Mouse (Mus musculus) v-Abl transformed pro-B cells (cell line): ENCODE data around the gene Ctsh.
"Not testable (repeated sequence)": the region's sequence is repeated elsewhere in the genome, so short reads cannot be mapped to it uniquely, and the experiment has no call there.

Source experiments
- in situ Hi-C, 2 experiments: fragments of 400-800 bp; cut with MboI; formaldehyde crosslinking; loops; one replicate each; pipeline ENCODE4 v1.15.1; 2025; ENCODE audit not compliant: unreplicated experiment in 2 of 2

The Ctsh gene

DNA sequence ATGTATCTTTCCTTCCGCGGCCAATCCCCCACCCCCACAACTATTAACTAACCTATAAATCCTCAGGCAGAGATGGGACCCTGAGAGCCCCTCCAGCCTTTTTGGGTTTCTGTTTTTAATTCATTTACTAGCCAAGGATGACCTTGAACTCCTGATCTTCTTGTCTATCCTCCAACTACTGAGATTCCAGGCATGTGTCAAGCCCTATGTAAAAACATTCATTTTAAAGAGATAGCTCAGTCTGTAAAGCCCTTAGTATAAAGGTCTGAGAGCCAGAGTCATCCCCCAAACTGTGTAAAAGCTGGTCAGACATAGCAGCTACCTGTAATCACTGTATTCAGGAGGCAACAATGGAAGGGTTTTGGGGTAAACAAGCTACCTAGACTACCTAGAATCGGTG is 2.0 kb downstream of the Ctsh start:
- in situ Hi-C loops, result loop anchor here in 1 of 2 experiments (25.0 kb wide), 1 partner anchor 844 kb away; the partner anchor contains the start of gene Mthfs

DNA sequence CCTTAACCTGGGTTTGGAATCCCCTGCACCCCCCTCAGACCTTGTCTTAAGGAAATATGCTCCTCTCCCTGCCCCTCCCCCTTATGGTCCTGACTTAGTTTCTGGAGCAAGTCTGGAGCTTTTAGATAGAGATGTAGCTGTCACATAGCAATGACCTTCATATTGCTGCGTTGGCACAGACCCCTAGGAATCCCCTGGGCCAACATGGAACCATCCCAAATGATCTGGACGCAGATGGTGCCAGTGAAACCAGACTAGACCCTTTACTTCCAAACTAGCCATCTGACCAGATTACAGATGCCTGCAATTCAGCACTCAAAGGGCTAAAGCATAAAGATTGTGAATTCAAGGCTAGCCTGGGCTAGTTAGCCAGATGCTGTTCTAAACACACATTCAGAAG is 2.8 kb downstream of the Ctsh start:
- in situ Hi-C loops, result loop anchor here in 1 of 2 experiments (25.0 kb wide), 1 partner anchor 844 kb away; the partner anchor contains the start of gene Mthfs

DNA sequence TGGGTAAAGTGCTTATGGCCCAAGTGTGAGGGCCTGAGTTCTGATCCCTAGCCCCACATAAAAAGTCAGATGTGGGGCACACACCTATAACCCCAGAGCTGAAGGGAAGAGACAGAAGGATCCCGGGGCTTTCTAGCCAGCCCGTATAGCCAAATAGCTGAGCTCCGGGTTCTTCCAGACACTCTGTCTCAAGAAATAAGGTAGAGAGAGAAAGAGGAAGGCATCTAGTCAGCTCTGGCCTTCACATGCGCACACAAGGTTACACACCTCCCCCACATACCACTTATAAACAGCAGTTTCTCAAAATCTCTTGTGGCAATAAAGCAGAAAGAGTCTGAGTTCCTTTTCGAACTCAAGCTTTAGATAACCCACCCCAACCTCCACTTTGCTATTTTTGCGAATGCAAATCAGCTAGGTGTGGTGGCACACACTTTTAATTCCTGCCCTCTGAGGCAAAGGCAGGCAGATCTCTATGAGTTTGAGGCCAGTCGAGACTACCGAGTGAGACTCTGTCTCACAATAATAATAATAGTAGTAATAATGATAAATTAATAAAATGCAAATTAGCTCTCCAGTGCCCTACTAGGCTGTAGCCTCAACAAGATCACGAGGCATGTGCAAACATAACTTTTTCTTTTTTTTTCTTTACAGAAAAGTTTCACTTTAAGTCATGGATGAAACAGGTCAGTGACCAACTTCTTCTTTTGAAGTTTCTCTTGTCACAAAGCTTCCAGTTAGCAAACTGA is 6.0 kb downstream of the Ctsh start:
- in situ Hi-C loops, result loop anchor here in 1 of 2 experiments (25.0 kb wide), 1 partner anchor 848 kb away; the partner anchor contains the start of gene Mthfs

DNA sequence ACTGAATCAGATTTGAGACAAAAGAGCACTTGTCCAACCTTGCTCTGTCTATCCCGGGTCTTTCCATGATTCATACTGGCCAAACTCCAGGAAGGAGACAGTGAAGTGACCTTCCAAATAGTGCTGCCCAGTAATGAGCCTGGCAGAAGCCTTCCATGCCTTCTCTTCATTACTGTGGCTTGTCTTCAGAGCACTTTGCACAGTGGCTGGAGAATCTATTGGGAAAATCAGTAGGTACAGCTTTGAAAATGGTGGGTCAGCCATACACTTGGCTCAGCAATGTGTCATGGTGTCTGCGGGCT is 6.6 kb downstream of the Ctsh start:
- in situ Hi-C loops, result loop anchor here in 1 of 2 experiments (25.0 kb wide), 1 partner anchor 848 kb away; the partner anchor contains the start of gene Mthfs

DNA sequence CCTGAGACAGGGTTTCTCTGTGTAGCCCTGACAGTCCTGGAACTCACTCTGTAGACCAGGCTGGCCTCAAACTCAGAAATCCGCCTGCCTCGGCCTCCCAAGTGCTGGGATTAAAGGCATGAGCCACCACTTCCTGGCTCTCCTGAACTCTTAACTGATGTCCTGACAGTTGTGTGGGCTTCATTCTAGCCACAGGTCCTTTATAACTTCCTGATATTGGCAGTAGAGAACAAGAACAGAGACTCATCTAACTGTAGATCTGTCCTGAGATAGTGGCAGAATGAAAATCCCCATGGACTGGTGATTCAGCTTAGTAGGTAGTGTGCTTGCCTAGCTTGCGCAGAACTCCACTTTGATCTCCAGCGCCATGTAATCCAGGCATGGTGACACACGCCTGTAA is 7.0 kb downstream of the Ctsh start:
- in situ Hi-C loops, result loop anchor here in 1 of 2 experiments (25.0 kb wide), 1 partner anchor 849 kb away; the partner anchor contains the start of gene Mthfs

DNA sequence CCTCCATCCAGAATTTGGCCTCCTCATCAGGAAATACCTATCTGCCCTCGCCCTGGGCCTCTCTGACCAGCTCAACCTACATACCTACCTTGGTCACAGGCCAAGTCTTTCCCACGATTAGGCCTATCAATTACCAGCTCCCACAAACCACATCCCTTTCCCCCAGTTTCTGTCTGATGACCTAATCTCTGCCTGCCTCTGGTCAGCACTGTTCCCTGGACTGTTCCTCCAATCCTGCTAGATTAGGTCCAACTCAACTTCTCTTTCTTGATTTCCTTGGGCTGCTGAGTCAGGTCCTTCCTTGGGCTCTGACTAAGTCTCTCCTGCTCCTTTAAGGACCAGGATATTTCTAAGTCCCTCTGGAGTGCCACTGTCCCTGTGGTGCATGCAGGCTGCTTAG is 13.4 kb downstream of the Ctsh start:
- in situ Hi-C loops, result loop anchor here in 1 of 2 experiments (25.0 kb wide), 1 partner anchor 855 kb away; the partner anchor contains the start of gene Mthfs

DNA sequence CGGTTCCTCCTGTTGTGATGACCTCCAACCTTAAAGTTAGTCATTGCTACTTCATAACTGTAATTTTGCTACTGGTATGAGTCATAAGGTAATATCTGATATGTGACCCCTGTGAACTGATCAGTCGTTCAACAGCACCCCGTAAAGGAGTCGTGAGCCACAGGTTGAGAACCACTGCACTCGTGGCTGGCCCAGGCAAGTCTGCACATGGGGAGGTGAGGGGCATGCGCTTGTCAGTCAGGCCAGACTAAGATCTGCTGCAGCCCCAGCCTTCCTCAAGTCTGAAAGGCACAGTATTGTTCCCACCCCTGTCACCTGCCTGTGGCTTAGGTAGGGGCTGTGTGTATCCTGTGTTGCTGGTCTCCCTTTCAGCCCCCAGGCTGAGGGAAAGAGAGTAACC is 14.8 kb downstream of the Ctsh start:
- in situ Hi-C loops, result loop anchor here in 1 of 2 experiments (25.0 kb wide), 1 partner anchor 856 kb away; the partner anchor contains the start of gene Mthfs

DNA sequence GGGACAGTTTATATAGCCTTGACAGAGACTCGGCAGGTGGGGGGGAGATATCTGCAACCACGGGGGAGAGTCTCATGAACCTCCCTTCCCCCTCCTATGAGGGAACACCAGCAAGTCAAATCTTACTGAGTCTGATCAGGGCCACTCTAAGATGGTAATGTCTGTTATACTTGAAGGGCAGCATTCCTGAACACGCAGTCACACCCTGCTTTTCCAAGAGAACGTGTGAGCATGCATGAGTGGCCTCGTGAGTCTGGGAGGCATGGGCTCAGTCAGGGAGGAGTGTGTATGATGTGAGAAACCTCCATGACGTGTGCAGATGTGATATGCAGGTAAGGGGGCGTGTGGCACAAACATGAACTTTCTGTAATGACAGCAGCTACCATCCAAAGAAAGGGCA is 15.5 kb downstream of the Ctsh start:
- in situ Hi-C loops, result loop anchor here in 1 of 2 experiments (25.0 kb wide), 1 partner anchor 857 kb away; the partner anchor contains the start of gene Mthfs

DNA sequence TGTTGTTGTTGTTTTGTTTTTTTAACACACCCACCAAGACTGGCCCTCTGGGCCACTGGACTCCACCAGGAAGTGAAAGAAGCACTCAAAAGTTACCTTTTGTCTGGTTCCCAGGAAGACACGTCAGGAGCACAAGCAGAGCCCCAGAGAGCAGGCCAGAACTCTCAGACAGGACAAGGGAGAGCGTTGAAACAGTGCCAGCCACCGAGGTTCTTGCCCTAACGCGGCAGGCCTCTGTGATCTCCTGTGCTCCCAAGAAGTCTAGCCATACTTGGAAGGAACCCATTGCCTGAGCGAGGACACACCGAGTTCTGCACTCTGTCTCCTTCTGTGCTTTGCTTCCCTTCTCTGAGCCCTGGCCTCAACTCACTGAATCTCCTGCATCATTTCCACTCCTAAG is 16.2 kb downstream of the Ctsh start:
- in situ Hi-C loops, result loop anchor here in 1 of 2 experiments (25.0 kb wide), 1 partner anchor 858 kb away; the partner anchor contains the start of gene Mthfs

DNA sequence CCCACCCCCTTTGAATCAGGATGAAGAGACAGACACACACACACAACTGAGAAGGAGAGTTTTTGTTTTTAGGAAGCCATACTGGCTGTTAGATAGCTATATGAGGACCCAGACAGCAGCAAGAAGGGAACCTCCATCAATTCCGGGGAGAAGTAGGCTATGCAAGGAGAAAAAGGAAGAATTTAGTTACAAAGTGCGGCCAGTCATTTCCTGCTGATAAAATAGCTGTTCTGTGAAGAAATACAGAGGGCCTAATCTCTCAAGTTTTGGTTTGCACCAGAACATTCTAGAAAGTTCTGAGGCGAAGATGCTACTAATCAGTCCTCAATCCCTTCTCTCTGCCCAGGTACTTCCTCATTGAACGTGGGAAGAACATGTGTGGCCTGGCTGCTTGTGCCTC is 21.4 kb downstream of the Ctsh start:
- in situ Hi-C loops, result loop anchor here (5.0 kb wide), 1 partner anchor 248 kb away; no protein-coding TSS in a partner anchor

DNA sequence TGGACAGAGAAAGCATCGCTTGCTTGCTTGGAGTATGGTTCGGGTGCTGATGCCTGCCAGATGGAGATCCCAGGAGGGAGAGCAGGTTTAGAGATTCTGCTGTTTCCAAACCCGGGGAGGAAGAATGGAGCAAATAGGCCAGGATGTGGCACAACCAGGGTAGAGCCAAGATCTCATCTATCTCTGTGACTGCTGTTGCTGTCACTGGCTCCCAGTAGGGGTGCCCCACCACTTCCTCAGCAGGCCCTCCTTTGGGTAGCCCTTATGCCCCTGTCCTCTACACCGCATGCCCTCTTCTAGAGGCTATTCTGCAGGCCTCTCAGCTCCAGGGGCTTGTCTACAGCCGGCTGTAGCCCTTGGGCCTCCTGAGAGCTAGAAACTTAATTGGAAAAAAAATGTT is 22.2 kb downstream of the Ctsh start:
- in situ Hi-C loops, result loop anchor here (5.0 kb wide), 1 partner anchor 249 kb away; no protein-coding TSS in a partner anchor

DNA sequence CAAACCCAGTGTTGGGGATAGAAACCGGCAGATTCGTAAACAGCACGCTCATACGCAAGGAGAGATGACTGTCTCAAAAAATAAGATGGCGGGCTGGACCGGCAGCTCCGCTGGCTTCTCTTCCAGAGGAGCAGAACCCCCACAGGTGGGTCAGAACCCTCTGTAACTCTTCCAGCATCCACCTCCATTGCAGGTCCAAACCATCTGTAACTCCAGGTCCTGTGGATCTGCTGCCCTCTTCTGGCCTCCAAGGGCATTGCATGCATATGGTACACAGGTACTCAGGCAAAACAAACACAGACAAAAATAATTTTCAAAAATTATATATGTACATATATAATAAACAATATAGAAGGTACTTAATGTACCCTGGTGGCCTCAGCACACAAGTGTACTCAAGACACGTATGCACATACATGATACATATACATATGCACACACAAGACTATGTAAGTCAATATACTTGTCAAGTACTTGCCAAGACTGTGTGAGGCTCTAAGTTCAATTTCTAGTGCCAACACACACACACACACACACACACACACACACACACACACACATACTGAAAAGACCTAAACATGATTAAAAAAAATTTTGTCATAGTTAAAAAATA is 23.0 kb downstream of the Ctsh start:
- in situ Hi-C loops, result loop anchor here (5.0 kb wide), 1 partner anchor 250 kb away; no protein-coding TSS in a partner anchor

DNA sequence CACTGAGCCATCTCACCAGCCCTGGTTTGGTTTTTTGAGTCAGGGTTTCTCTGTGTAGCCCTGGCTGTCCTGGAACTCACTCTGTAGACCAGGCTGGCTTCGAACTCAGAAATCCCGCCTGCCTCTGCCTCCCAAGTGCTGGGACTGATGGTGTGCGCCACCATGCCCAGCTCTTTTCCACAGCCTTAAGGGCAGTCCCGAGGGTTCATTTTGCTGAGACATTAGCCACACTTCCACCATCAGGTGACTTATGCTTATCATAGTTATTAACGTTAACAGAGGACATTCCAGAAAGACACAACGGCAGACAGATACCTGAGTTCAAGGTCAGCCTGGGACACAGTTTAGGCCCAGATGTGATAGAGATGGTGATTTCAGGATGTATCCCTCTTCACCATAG is 28.0 kb downstream of the Ctsh start:
- in situ Hi-C loops, result not testable (repeated sequence)

DNA sequence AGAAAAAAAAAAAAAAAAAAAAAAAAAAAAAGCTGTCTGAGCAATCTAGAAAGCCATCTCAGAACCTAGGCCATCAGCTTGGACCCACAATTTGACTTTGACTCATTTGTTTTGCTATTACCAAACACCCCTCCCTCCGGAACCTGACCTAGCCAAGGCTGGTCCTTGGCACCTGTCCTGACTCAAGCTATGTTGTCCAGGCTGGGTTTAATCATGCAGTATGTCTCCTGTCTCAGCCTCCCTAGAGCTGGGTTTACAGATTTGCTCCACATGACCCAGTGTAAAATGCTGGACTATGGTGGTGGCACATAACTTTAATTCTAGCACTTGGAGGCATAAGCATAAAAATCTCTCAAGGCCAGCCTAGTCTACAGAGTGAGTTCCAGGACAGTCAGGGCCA is 29.0 kb downstream of the Ctsh start:
- in situ Hi-C loops, result no loop called here

DNA sequence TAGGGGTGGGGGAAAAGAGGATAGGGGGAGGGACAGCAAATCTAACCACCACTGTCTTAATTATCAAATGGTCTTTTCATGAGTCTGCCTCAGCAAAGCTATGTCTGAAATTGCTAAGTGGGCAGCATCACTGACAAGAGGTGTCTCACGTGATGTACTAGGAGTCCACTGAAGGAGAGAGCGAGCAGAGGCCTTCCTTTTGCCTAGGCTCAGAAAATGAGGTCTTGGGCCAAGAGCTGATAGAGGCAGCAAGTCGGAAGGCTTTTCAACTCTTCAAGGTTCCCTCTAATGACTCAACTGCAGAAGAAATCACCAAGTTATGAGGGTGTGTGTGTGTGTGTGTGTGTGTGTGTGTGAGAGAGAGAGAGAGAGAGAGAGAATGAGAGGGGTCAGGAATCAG is 30.2 kb downstream of the Ctsh start:
- in situ Hi-C loops, result no loop called here

DNA sequence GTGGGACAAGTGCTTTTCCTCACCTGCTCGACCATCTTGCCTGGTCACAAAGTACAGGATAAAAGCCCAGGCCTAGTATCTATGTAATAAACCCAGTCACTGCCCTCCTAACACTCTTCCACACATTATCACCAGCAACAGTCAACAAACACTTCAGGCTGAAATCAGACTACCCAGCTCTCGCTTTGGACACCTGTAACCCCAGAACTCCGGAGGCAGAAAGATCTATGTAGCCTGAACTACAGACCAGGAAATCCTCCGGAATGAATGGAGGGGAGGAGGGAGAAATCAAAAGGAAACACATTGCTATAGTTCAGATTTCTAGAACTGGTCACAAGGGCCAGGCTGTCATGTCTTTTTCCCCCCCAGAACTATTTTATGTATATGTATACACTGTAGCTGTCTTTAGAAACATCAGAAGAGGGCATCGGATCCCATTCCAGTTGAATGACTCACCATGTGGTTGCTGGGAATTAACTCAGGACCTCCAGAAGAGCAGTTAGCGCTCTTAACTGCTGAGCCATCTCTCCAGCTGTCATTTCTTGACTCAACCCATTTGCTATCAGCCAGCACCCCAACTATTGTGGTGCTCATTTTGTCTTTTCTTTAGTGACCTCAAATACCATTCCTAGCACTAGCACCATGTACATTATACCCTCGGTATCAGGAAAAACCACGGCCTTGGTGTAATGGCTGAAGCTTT is 31.0 kb downstream of the Ctsh start:
- in situ Hi-C loops, result no loop called here

DNA sequence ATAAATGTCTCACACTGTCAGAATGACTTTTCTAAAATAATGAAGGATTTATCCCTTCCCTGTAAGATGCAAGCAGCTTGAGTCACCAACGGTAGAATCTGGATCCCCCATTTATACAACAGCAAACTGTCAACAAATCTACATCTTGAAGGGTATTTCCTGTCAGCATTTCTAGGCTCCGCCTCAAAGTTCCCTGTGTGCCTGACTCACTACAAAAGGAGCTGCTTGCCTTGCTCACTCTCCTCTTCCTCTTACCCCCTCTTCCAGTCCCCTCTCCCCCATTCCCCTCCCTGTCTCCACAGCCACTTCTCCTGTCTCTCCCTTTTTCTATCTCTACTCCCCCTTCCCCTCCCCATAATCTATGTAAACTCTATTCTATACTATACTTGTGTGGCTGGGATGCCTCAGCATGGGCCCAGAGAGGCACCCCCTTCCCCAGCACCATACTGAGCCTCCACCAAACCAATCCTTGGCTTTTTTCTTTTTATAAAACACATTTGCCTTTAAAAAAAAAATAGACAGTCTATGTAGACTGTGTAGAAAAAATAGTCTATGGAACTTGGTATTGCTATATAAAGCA is 34.0 kb downstream of the Ctsh start:
- in situ Hi-C loops, result no loop called here

DNA sequence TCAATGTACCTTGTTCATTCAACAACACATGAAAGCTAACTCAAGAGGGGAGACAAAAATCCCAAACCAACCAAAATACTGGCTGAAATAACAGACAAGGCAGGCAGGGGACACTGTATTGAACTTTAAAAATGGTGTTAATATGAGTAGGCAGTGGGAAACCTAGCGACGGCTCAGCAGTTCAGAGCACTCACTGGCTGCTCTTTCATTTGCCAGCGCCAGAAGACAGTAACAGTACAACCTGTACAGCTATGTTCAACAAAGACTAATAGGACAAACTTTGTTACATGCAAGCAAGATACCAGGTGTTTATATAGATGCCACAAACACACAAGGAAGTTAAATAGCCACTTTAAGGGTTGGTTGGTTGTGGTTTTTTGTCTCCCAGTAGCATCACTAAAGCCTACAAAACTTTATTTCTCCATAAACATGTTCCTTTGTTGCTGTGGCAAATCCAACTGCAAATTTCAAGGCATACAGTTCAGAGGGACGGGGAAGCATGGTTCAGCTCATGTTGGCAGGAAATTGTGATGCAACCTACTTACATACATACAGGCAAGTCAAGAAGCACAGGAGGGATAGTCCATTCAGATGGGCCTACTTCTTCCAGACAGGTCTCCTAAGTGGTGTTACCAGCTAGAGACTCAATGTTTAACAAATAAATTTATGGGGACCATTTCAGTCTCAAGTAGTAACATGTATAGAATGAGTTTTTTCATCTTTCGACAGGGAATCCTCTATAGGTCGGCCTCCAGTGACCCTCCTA is 35.6 kb downstream of the Ctsh start:
- in situ Hi-C loops, result no loop called here

DNA sequence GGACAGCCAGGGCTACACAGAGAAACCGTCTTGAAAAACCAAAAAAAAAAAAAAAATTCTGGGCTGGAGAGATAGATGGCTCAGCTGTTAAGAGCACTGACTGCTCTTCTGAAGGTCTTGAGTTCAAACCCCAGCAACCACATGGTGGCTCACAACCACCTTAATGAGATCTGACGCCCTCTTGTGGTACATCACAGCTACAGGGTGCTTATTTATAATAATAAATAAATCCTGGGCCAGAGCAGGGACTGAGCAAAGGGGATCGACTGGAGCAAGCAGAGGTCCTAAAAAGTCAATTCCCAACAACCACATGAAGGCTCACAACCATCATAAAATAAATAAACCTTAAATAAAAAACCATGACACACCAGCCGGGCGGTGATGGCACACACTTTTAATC is 45.0 kb downstream of the Ctsh start:
- in situ Hi-C loops, result no loop called here

DNA sequence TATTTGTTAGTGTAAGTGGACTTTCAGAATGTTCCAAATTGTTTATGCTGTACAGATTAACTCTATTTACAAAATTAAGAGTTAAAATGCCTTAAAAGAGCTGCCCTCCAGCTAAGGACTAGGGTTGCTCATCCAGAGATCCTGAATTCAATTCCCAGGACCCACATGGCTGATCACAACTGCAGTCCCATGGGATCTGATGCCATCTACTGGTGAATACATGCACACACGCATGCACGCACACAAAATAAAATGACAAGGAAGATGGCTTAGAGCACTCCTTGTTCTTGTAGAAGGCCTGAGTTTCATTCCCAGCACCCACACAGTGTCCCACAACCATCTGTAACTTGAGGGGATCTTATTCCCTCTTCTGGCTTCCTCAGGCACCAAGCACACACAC is 46.8 kb downstream of the Ctsh start:
- in situ Hi-C loops, result loop anchor here in 1 of 2 experiments (25.0 kb wide), 3 partner anchors 888 to 1638 kb away; partner anchors contain the start of genes Gm20537, Mthfs and Zfp949
